Mouse (Mus musculus): ENCODE measurements around the gene Agrp. TPM values are rescaled to one million over a fixed set of nuclear protein-coding genes. Genes with fewer than 3 reads are reported as not detected.
A peak's percentile ranks its signal among the peaks of the same experiment; 100 is the strongest.

Agrp gene
- polyA plus RNA-seq, 1 experiment from 2014 or later = 1.4 TPM

DNA sequence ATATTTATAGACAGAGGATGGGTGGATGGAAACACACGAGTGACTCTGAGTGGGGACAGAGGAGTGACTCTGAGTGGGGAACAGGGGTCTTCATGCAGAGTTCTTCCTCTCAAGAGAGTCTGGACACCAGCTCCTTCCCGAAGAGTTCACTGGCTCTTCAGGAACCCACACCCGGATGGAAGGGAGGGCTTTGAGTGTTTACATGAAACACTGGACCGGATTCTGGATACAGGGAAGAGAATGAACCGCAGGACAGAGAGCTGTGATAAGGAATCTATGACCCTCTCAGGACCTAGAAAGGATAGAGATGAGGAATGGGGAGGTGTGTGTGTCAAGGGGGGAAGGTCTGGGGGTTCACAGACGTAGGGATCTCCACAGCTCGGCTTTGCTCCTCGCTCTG is 119.8 kb downstream of the Agrp start:
- Histone ChIP-seq H3K4me3 (ENCODE audit: low read depth, low read length) (no peak overlapping the region), H3K4me2 (ENCODE audit: low read length) (no peak overlapping the region), H3K27ac (ENCODE audit: low read length) (no peak overlapping the region), H3K27me3 (ENCODE audit: control insufficient read depth, insufficient read depth, low read depth, low read length) (no peaks in the 10 kb centered on the region; the same call in 1 of the 2 replicates), H3K9me3 (replicated peaks; ENCODE audit: control insufficient read depth, low read length, poor library complexity, severe bottlenecking) (no peaks in the 10 kb centered on the region), H3K9ac (ENCODE audit: low read depth, low read length) (no peak overlapping the region), H3K4me1 (ENCODE audit: control insufficient read depth, insufficient read depth, low read length) (peaks cover 32% of the 10 kb centered on the region), H3K36me3 (ENCODE audit: control insufficient read depth, insufficient read depth, low read length) (peaks cover 4% of the 10 kb centered on the region; the same call in 1 of the 2 replicates)
- ATAC-seq = no peak
- 45% methylated on average over 8 of the region's 8 CpGs for WGBS

MicroRNA genes within 50 kb of the gene (microRNA counts, 519-probe panel; counts per million panel counts)
- microRNA mmu-miR-1966 = 2,205 counts per million, percentile 63 among the panel's probes with 10 or more counts

Small RNA genes lying within 50 kb of the gene (microRNA-seq; reads per million reads assigned to microRNA genes)
- not detected for gene Mir1966

Other genes with a start within 250 kb of the Agrp start
- gene Kctd19, start 223.9 kb downstream of the Agrp start, polyA plus RNA-seq (2015; fragmentation: Nextera tagmentation; extraction: Ambion mirVana) = not detected in 2 replicates
- 0.85 and 0.89 TPM in 2 replicates for gene Lrrc36, start 223.8 kb downstream of the Agrp start, polyA plus RNA-seq (2015; fragmentation: Nextera tagmentation; extraction: Ambion mirVana)
- gene Tppp3, start 165.9 kb downstream of the Agrp start, polyA plus RNA-seq (2015; fragmentation: Nextera tagmentation; extraction: Ambion mirVana) = 153 and 159 TPM in 2 replicates
- 33.6 and 38.4 TPM in 2 replicates for gene Zdhhc1, start 140.5 kb downstream of the Agrp start, polyA plus RNA-seq (2015; fragmentation: Nextera tagmentation; extraction: Ambion mirVana)
- 2.7 and 3.6 TPM in 2 replicates for gene Hsd11b2, start 118.6 kb downstream of the Agrp start, polyA plus RNA-seq (2015; fragmentation: Nextera tagmentation; extraction: Ambion mirVana)
- gene Atp6v0d1, start 71.3 kb downstream of the Agrp start, polyA plus RNA-seq (2015; fragmentation: Nextera tagmentation; extraction: Ambion mirVana) = 226 and 244 TPM in 2 replicates
- 33.8 and 35.2 TPM in 2 replicates for gene Ripor1, start 32.1 kb downstream of the Agrp start, polyA plus RNA-seq (2015; fragmentation: Nextera tagmentation; extraction: Ambion mirVana)
- gene Ctcf, start 825 bp downstream of the Agrp start, polyA plus RNA-seq (2015; fragmentation: Nextera tagmentation; extraction: Ambion mirVana) = 93.8 and 100 TPM in 2 replicates
- 22.9 and 23.0 TPM in 2 replicates for gene Carmil2, start 48.9 kb upstream of the Agrp start, polyA plus RNA-seq (2015; fragmentation: Nextera tagmentation; extraction: Ambion mirVana)
- 95.6 and 97.6 TPM in 2 replicates for gene Acd, start 63.7 kb upstream of the Agrp start, polyA plus RNA-seq (2015; fragmentation: Nextera tagmentation; extraction: Ambion mirVana)
- 50.2 and 57.9 TPM in 2 replicates for gene Pard6a, start 63.8 kb upstream of the Agrp start, polyA plus RNA-seq (2015; fragmentation: Nextera tagmentation; extraction: Ambion mirVana)
- 0.28 and 0.45 TPM in 2 replicates for gene 4933405L10Rik, start 70.3 kb upstream of the Agrp start, polyA plus RNA-seq (2015; fragmentation: Nextera tagmentation; extraction: Ambion mirVana)
- 14.9 and 16.5 TPM in 2 replicates for gene Enkd1, start 70.8 kb upstream of the Agrp start, polyA plus RNA-seq (2015; fragmentation: Nextera tagmentation; extraction: Ambion mirVana)
- gene Gfod2, start 121.3 kb upstream of the Agrp start, polyA plus RNA-seq (2015; fragmentation: Nextera tagmentation; extraction: Ambion mirVana) = 94.0 and 95.6 TPM in 2 replicates
- gene Ranbp10, start 190.0 kb upstream of the Agrp start, polyA plus RNA-seq (2015; fragmentation: Nextera tagmentation; extraction: Ambion mirVana) = 9.6 and 12.6 TPM in 2 replicates
- 0.77 and 0.93 TPM in 2 replicates for gene Tsnaxip1, start 190.3 kb upstream of the Agrp start, polyA plus RNA-seq (2015; fragmentation: Nextera tagmentation; extraction: Ambion mirVana)
- 45.9 and 59.5 TPM in 2 replicates for gene Cenpt, start 215.9 kb upstream of the Agrp start, polyA plus RNA-seq (2015; fragmentation: Nextera tagmentation; extraction: Ambion mirVana)
- 50.6 and 53.4 TPM in 2 replicates for gene Thap11, start 217.7 kb upstream of the Agrp start, polyA plus RNA-seq (2015; fragmentation: Nextera tagmentation; extraction: Ambion mirVana)
- gene Nutf2, start 223.2 kb upstream of the Agrp start, polyA plus RNA-seq (2015; fragmentation: Nextera tagmentation; extraction: Ambion mirVana) = 146 and 153 TPM in 2 replicates
- gene Edc4, start 243.5 kb upstream of the Agrp start, polyA plus RNA-seq (2015; fragmentation: Nextera tagmentation; extraction: Ambion mirVana) = 55.5 and 56.9 TPM in 2 replicates